Mouse (Mus musculus) frontal cortex, postnatal 14 days (tissue): Measurements from ENCODE around the gene Cabp4.

Experiments used
- DNase-seq, 2 experiments: peaks; one replicate each; pipeline ENCODE4 v3.0.0; 2022; ENCODE audit warnings: low spot score in 2 of 2

Cabp4 gene

GRCm38 (mm10) chr19:4164721-4165120 is 20.9 kb upstream of the Cabp4 start:
- DNase-seq, result no peak

- DNase-seq, result no peak
Measured at GRCm38 (mm10) chr19:4164100-4164499, 20.3 kb upstream of the Cabp4 start.

GRCm38 (mm10) chr19:4163543-4163887 is 19.7 kb upstream of the Cabp4 start:
- DNase-seq, result no peak

GRCm38 (mm10) chr19:4162646-4163542 is 19.1 kb upstream of the Cabp4 start, which contains the start of gene Rps6kb2:
Gene Rps6kb2 (minus strand): TSS chr19:4163354.
- peak; percentile 95 to 96 for DNase-seq

- DNase-seq, result no peak
Measured at GRCm38 (mm10) chr19:4159049-4159448, 15.2 kb upstream of the Cabp4 start.

GRCm38 (mm10) chr19:4156771-4157170 is 12.9 kb upstream of the Cabp4 start:
- DNase-seq, result no peak

GRCm38 (mm10) chr19:4156073-4156579 is 12.3 kb upstream of the Cabp4 start:
- no peak for DNase-seq

- DNase-seq, result no peak
Measured at GRCm38 (mm10) chr19:4155223-4156072, 11.6 kb upstream of the Cabp4 start.

GRCm38 (mm10) chr19:4154437-4155222 is 10.8 kb upstream of the Cabp4 start:
- no peak for DNase-seq

GRCm38 (mm10) chr19:4153232-4153654 is 9.4 kb upstream of the Cabp4 start, which contains the start of gene Ptprcap:
Gene Ptprcap (plus strand): TSS chr19:4153604.
- DNase-seq, result no peak

- no peak for DNase-seq
Measured at GRCm38 (mm10) chr19:4152445-4153231, 8.8 kb upstream of the Cabp4 start.

GRCm38 (mm10) chr19:4151898-4152297 is 8.1 kb upstream of the Cabp4 start:
- no peak for DNase-seq

GRCm38 (mm10) chr19:4151488-4151860 is 7.6 kb upstream of the Cabp4 start:
- DNase-seq, result no peak

- DNase-seq, result no peak
Measured at GRCm38 (mm10) chr19:4150567-4151487, 7.0 kb upstream of the Cabp4 start.

GRCm38 (mm10) chr19:4149764-4150461 is 6.1 kb upstream of the Cabp4 start:
- DNase-seq, result no peak

- no peak for DNase-seq
Measured at GRCm38 (mm10) chr19:4149283-4149682, 5.5 kb upstream of the Cabp4 start.

- no peak for DNase-seq
Measured at GRCm38 (mm10) chr19:4148819-4149218, 5.0 kb upstream of the Cabp4 start.

- DNase-seq, result peak; percentile 88 to 94
Measured at GRCm38 (mm10) chr19:4148491-4148806, 4.6 kb upstream of the Cabp4 start, which contains the start of gene Coro1b. Gene Coro1b (plus strand): TSS chr19:4148619.
